Mouse (Mus musculus) E14TG2a.4 (cell line): ENCODE measurements around the gene Fam117b.

Source experiments
- CTCF ChIP-seq: conservative IDR thresholded peaks from 2 replicates; pipeline ENCODE4 v1.5.1; 2014; ENCODE audit warnings: low read length
- NANOG ChIP-seq: IDR thresholded peaks from 2 replicates; pipeline ENCODE4 v1.6.1; 2014; ENCODE audit warnings: borderline replicate concordance, low read length, mixed read lengths
- POU5F1 ChIP-seq: IDR thresholded peaks from 2 replicates; pipeline ENCODE4 v1.6.1; 2014; ENCODE audit warnings: low read length, borderline replicate concordance

DNA sequence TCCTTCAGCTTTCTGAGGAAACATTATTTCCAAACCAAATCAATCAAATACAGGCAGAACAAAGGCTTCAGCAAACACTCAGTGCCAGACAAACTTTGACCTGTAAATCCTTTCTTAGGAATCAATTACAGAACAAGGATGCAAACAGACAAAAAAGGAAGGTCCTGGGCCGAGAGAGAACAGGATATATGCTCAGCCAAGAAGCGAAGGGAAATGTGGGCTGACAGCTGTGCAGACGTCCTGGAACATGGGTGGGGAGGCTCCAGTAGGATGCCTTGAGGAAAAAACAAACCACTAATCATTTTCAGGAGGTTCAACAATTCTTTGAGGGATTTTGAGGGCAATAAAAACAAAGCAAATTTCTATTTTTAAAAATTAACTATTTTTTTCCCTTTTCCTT, 10.2 kb upstream of the Fam117b start:
- TF ChIP-seq CTCF: no peak
- no peak for TF ChIP-seq NANOG
- TF ChIP-seq POU5F1: no peak
